Mouse (Mus musculus) CD4-positive, CD25-positive, alpha-beta regulatory T cell (primary cell): ENCODE results near the gene Commd1. TPM values are rescaled to one million over a fixed set of nuclear protein-coding genes. Genes with fewer than 3 reads are reported as not detected.

ENCODE experiments used
- polyA plus RNA-seq: library from polyadenylated mRNA; unstranded; fragments of 100-300 nt; shearing (Covaris generic); gene quantifications from one replicate; pipeline ENCODE4 v1.2.1, GENCODE M21; 2017

Commd1 gene
- 72.0 TPM for polyA plus RNA-seq

GRCm38 (mm10) chr11:22981984-22982757 lies at the start of gene Commd1, which contains the start of gene Gm28048:
Gene Commd1 (minus strand): TSS chr11:22982382.
Gene Gm28048 (minus strand): TSS chr11:22982090.

GRCm38 (mm10) chr11:23007481-23008180 lies 25.4 kb upstream of the Commd1 start, which contains the start of gene Fam161a:
Gene Fam161a (plus strand): TSS chr11:23007531.

GRCm38 (mm10) chr11:22990393-22991126 lies 8.4 kb upstream of the Commd1 start, which contains the start of gene Cct4:
Gene Cct4 (plus strand): TSS chr11:22990519.

GRCm38 (mm10) chr11:22971835-22972709 lies 10.1 kb downstream of the Commd1 start, which contains the start of gene Zrsr1:
Gene Zrsr1 (plus strand): TSS chr11:22972005.

GRCm38 (mm10) chr11:22860335-22861227 lies 121.6 kb downstream of the Commd1 start, which contains the start of gene B3gnt2:
Gene B3gnt2 (minus strand): TSS chr11:22860961.

Other genes starting within 250 kb of the Commd1 start
- gene B3gnt2, start 121.4 kb downstream of the Commd1 start, polyA plus RNA-seq: 43.6 TPM
- gene Zrsr1, start 10.4 kb downstream of the Commd1 start, polyA plus RNA-seq: 1.9 TPM
- gene Gm28048, start 292 bp downstream of the Commd1 start, polyA plus RNA-seq: 108 TPM
- gene Cct4, start 8.1 kb upstream of the Commd1 start, polyA plus RNA-seq: 221 TPM
- 2.6 TPM for gene Fam161a, start 25.1 kb upstream of the Commd1 start, polyA plus RNA-seq